19 mouse cellular contexts compared by ENCODE assay signal in the genomic region with DNA sequence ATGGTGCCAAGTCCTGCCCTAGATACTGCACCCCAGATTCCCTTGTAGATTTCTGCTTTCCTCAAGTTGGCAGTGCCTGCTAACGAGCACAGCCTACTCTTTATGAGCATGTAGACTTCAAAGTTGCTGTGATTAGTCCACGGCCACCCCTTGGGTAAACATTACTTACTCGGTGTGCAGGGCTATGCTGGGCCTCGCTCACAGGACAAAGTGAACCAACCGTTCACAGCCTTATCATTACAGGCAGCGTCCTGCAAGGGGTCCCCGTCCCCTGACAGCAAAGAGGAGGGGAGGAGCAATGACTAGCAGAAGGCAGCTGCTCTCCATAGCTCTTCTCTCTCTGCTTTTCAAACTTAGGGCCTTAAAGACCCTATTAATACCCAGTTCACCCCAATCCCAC. TPM values are rescaled to one million over a fixed set of nuclear protein-coding genes. Genes with fewer than 3 reads are reported as not detected.
DNase-seq lines count a peak whose midpoint lies in the region; ATAC-seq and TF ChIP-seq lines count a peak whose summit lies in the region.
"Had no signal": no experiment of that assay in that cellular context is flagged by ENCODE, and none has a peak within 500 bp of the region (broad histone marks: within the 10 kb centered on the region; RNA-seq: fewer than 3 reads in every experiment).

No protein-coding gene starts in this region.

- H3K36me3 ChIP-seq in heart, postnatal 0 days (replicated peaks; ENCODE audit: control insufficient read depth, insufficient read depth, low read length), result no peaks in the 10 kb centered on the region; the same call in 1 of the 2 replicates
- no peaks in the 10 kb centered on the region for H3K36me3 ChIP-seq in liver, embryonic 14.5 days (replicated peaks; ENCODE audit: control insufficient read depth, insufficient read depth, low read depth)
- H3K36me3 ChIP-seq in stomach, postnatal 0 days (ENCODE audit: control insufficient read depth, insufficient read depth, low read length), result no peaks in the 10 kb centered on the region
- H3K36me3 ChIP-seq: hindbrain, embryonic 13.5 days; limb, embryonic 12.5 days; midbrain, embryonic 13.5 days had no signal

- H3K9me3 ChIP-seq in heart, postnatal 0 days (replicated peaks; ENCODE audit: control insufficient read depth, low read length), result no peaks in the 10 kb centered on the region
- no peaks in the 10 kb centered on the region for H3K9me3 ChIP-seq in liver, embryonic 14.5 days (ENCODE audit: control insufficient read depth, low read length)
- no peaks in the 10 kb centered on the region for H3K9me3 ChIP-seq in stomach, postnatal 0 days (ENCODE audit: control insufficient read depth, low read length)
- H3K9me3 ChIP-seq: forebrain, embryonic 13.5 days; hindbrain, embryonic 13.5 days; midbrain, embryonic 13.5 days had no signal

- H3K4me2 ChIP-seq in heart, postnatal 0 days (ENCODE audit: low read depth, low read length), result no peak overlapping the region
- no peak overlapping the region; the same call in 1 of the 2 replicates for H3K4me2 ChIP-seq in liver, embryonic 14.5 days (ENCODE audit: low read depth)
- H3K4me2 ChIP-seq in stomach, postnatal 0 days (replicated peaks; ENCODE audit: low read depth), result no peak overlapping the region
- H3K4me2 ChIP-seq: forebrain, embryonic 13.5 days; hindbrain, embryonic 13.5 days; limb, embryonic 12.5 days; midbrain, embryonic 13.5 days had no signal

- H3K27ac ChIP-seq in gastrocnemius, adult 2 months, result peak overlapping the region; percentile 99
- H3K27ac ChIP-seq in heart, postnatal 0 days (ENCODE audit: low read depth), result peak overlapping the region; percentile 94
- no peak overlapping the region for H3K27ac ChIP-seq in liver, embryonic 14.5 days
- H3K27ac ChIP-seq in stomach, postnatal 0 days (replicated peaks), result peak overlapping the region; percentile 58; the same call in 1 of the 2 replicates
- H3K27ac ChIP-seq: forebrain, embryonic 13.5 days; hindbrain, embryonic 13.5 days; limb, embryonic 12.5 days; midbrain, embryonic 13.5 days had no signal

- no peaks in the 10 kb centered on the region for H3K27me3 ChIP-seq in heart, postnatal 0 days (ENCODE audit: control insufficient read depth, insufficient read depth, low read length)
- H3K27me3 ChIP-seq in liver, embryonic 14.5 days (ENCODE audit: control insufficient read depth, insufficient read depth, low read length), result no peaks in the 10 kb centered on the region
- H3K27me3 ChIP-seq in stomach, postnatal 0 days (ENCODE audit: control insufficient read depth, insufficient read depth, low read length), result no peaks in the 10 kb centered on the region
- H3K27me3 ChIP-seq: CH12.LX; forebrain, embryonic 13.5 days; hindbrain, embryonic 13.5 days; limb, embryonic 12.5 days; midbrain, embryonic 13.5 days had no signal

- H3K4me3 ChIP-seq in gastrocnemius, adult 2 months, result peak overlapping the region; percentile 38
- no peak overlapping the region for H3K4me3 ChIP-seq in heart, postnatal 0 days (ENCODE audit: low read depth, low read length)
- H3K4me3 ChIP-seq in liver, embryonic 14.5 days (ENCODE audit: insufficient read depth in 1 of 2, low read depth in 2 of 2, low read length in 2 of 2), result no peak overlapping the region
- no peak overlapping the region for H3K4me3 ChIP-seq in stomach, postnatal 0 days (ENCODE audit: low read depth, low read length)
- H3K4me3 ChIP-seq: forebrain, embryonic 13.5 days; hindbrain, embryonic 13.5 days; limb, embryonic 12.5 days; midbrain, embryonic 13.5 days; myocyte had no signal

- no peak for TF ChIP-seq CTCF in gastrocnemius, adult 2 months (IDR thresholded peaks at IDR 0.05)
- TF ChIP-seq CTCF in heart, postnatal 0 days (IDR thresholded peaks at IDR 0.05; ENCODE audit: low read depth), result no peak
- TF ChIP-seq CTCF in liver, embryonic 14.5 days (IDR thresholded peaks at IDR 0.05; ENCODE audit: low read depth), result no peak
- TF ChIP-seq CTCF in stomach, postnatal 0 days (IDR thresholded peaks at IDR 0.05; ENCODE audit: low read depth), result no peak

- intact Hi-C loops in gastrocnemius, adult 2 months (cut with DNase I), result no loop called here
- intact Hi-C loops in heart, postnatal 25 days (cut with DNase I), result no loop called here

- peak overlapping the region; percentile 24; the same call in 1 of the 2 replicates for H3K9ac ChIP-seq in heart, postnatal 0 days (replicated peaks; ENCODE audit: low read depth, low read length)
- no peak overlapping the region for H3K9ac ChIP-seq in liver, embryonic 14.5 days (replicated peaks)
- no peak overlapping the region for H3K9ac ChIP-seq in stomach, postnatal 0 days (ENCODE audit: low read length)
- H3K9ac ChIP-seq: forebrain, embryonic 13.5 days; hindbrain, embryonic 13.5 days; limb, embryonic 12.5 days; midbrain, embryonic 13.5 days had no signal

- no peak for ATAC-seq in heart, postnatal 0 days (ENCODE audit: insufficient read depth, low read depth)
- peak; percentile 66; the same call in 1 of the 2 replicates for ATAC-seq in liver, embryonic 14.5 days (ENCODE audit: insufficient read depth)
- ATAC-seq in stomach, postnatal 0 days (ENCODE audit: low FRiP score, low TSS enrichment), result peak; percentile 87
- ATAC-seq in CD4-positive, CD25-positive, alpha-beta regulatory T cell, adult 4 months, result no peak
- ATAC-seq: forebrain, embryonic 13.5 days; midbrain, embryonic 13.5 days had no signal

- WGBS in heart, postnatal 0 days, result 23% methylated on average over 7 of the region's 7 CpGs
- WGBS in liver, embryonic 14.5 days (ENCODE audit: insufficient replicate concordance), result 12% methylated on average over 7 of the region's 7 CpGs
- WGBS in stomach, postnatal 0 days, result 37% methylated on average over 7 of the region's 7 CpGs

- no peak for DNase-seq in gastrocnemius, adult 2 months
- DNase-seq in gastrocnemius, adult 8-10 months (ENCODE audit: low spot score in 2 of 2), result no peak
- DNase-seq in heart, postnatal 0 days (ENCODE audit: low spot score), result no peak
- no peak for DNase-seq in heart, postnatal 25 days (ENCODE audit: low spot score)
- no peak for DNase-seq in liver, embryonic 14.5 days (ENCODE audit: low read depth in 3 of 3, low spot score in 3 of 3)
- peak; percentile 69 for DNase-seq in stomach, postnatal 0 days (ENCODE audit: low spot score)
- no peak for DNase-seq in urinary bladder, adult 18-20 months (ENCODE audit: low spot score in 2 of 2)
- DNase-seq: cerebellum, adult 11 months; cerebellum, postnatal 36 days; kidney, adult 18-20 months; kidney, postnatal 14 days; thymus, adult 2 months had no signal

- no peak for TF ChIP-seq EP300 in heart, postnatal 0 days (IDR thresholded peaks at IDR 0.05; ENCODE audit: low read depth)
- no peak for TF ChIP-seq EP300 in liver, embryonic 14.5 days (IDR thresholded peaks at IDR 0.05; ENCODE audit: low read depth)
- no peak for TF ChIP-seq EP300 in stomach, postnatal 0 days (optimal IDR thresholded peaks at IDR 0.05)

- H3K4me1 ChIP-seq in heart, postnatal 0 days (ENCODE audit: control insufficient read depth, insufficient read depth), result peaks cover 66% of the 10 kb centered on the region
- H3K4me1 ChIP-seq in liver, embryonic 14.5 days (replicated peaks; ENCODE audit: control insufficient read depth in 2 of 2, insufficient read depth in 2 of 2, low read length in 1 of 2), result peaks cover 5 to 18% of the 10 kb centered on the region in 2 experiments
- peaks cover 6% of the 10 kb centered on the region; the same call in 1 of the 2 replicates for H3K4me1 ChIP-seq in stomach, postnatal 0 days (replicated peaks; ENCODE audit: control insufficient read depth, insufficient read depth)
- H3K4me1 ChIP-seq: forebrain, embryonic 13.5 days; hindbrain, embryonic 13.5 days; limb, embryonic 12.5 days; midbrain, embryonic 13.5 days had no signal

RNA-seq across cellular contexts. Expression of a gene that starts 14.6 kb away (rescaled TPM):
- 1,000 to 10,000 TPM in 1 of 2 experiments, 100 to 1,000 TPM in 1; 633 to 1,638 TPM for total RNA-seq in gastrocnemius, adult 2 months (2021)
- 1,000 to 10,000 TPM in 2 of 4 experiments, 100 to 1,000 TPM in 2; 819 to 1,131 (median 992) TPM for total RNA-seq in gastrocnemius, adult 8-10 months (2022)
- 148 and 166 TPM in 2 replicates for total RNA-seq in heart, postnatal 0 days (2014; rRNA removed; ENCODE audit: low replicate concordance)
- polyA plus RNA-seq in heart, postnatal 0 days (2015; fragmentation: Nextera tagmentation; extraction: Ambion mirVana), result 226 and 231 TPM in 2 replicates
- total RNA-seq in heart, postnatal 25 days (2021), result 100 to 1,000 TPM; 810 to 852 TPM
- 3.8 and 4.1 TPM in 2 replicates for polyA plus RNA-seq in liver, embryonic 14.5 days (2012; rRNA removed)
- 14.3 and 16.2 TPM in 2 replicates for polyA plus RNA-seq in liver, embryonic 14.5 days (2014; fragmentation: Nextera tagmentation; extraction: Ambion mirVana)
- polyA plus RNA-seq in stomach, postnatal 0 days (2015; fragmentation: Nextera tagmentation; extraction: Ambion mirVana), result 25.6 and 29.8 TPM in 2 replicates
- polyA plus RNA-seq in CD4-positive, CD25-positive, alpha-beta regulatory T cell, adult 4 months (2017; shearing (Covaris generic)), result 10 to 100 TPM; 46.1 to 67.9 TPM

Comparison
In these comparisons a context has a peak if more than half of its experiments do, and no peak if none do; other contexts are left out.
1. ATAC-seq: peak in liver, embryonic 14.5 days (single experiment) and stomach, postnatal 0 days (single experiment); none in heart, postnatal 0 days (single experiment) and CD4-positive, CD25-positive, alpha-beta regulatory T cell, adult 4 months (single experiment).